Comparison of ENCODE assay signal across 22 mouse cellular contexts in the genomic region with DNA sequence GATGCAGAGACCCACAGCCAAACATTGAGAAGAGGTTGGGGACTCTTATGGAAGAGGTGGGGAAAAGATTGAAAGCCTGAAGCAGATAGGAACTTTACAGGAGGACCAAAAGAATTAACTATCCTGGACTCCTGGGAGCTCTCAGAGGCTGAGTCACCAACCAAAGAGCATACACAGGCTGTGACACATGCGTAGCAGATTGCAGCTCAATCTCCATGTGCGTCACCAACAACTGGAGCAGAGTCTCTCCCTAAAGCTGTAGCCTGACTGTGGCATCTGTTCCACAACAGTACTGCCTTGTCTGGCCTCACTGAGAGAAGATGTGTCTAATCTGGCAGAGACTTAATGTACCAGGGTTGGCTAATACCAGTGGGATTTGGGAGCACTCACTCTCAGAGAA.
DNase-seq lines count a peak whose midpoint lies in the region; ATAC-seq lines count a peak whose summit lies in the region.
"Had no signal": no experiment of that assay in that cellular context is flagged by ENCODE, and none has a peak within 500 bp of the region (broad histone marks: within the 10 kb centered on the region; RNA-seq: fewer than 3 reads in every experiment).

No protein-coding gene starts in this region.

- no peak overlapping the region for H3K4me3 ChIP-seq in midbrain, embryonic 14.5 days (replicated peaks; ENCODE audit: low read depth, low read length)
- H3K4me3 ChIP-seq: heart, adult 2 months; hindbrain, embryonic 12.5 days; hindbrain, embryonic 15.5 days had no signal

- no peak for DNase-seq in frontal cortex, postnatal 10 days (ENCODE audit: low spot score in 2 of 2)
- peak; percentile 21 for DNase-seq in right cerebral cortex, adult 18-20 months
- DNase-seq in right cerebral cortex, postnatal 4 days = no peak
- DNase-seq in skeletal muscle tissue, adult 2 months (ENCODE audit: low read depth, low spot score) = peak; percentile 3
- no peak for DNase-seq in midbrain, embryonic 14.5 days
- DNase-seq: adrenal gland, adult 2 months; adrenal gland, postnatal 14 days; B cell, adult 2 months; cerebellum, adult 11-12 months; cerebellum, adult 9-10 months; cerebellum, postnatal 14 days; forebrain, postnatal 0 days; gastrocnemius, postnatal 10 days; gastrocnemius, postnatal 36 days; heart, adult 2 months had no signal

- H3K27me3 ChIP-seq in midbrain, embryonic 14.5 days (ENCODE audit: control insufficient read depth, insufficient read depth, low read length) = no peaks in the 10 kb centered on the region
- H3K27me3 ChIP-seq: CH12.LX; hindbrain, embryonic 12.5 days; hindbrain, embryonic 15.5 days had no signal

- no peaks in the 10 kb centered on the region for H3K36me3 ChIP-seq in midbrain, embryonic 14.5 days (ENCODE audit: control insufficient read depth, insufficient read depth, low read length)
- H3K36me3 ChIP-seq: G1E; hindbrain, embryonic 12.5 days; hindbrain, embryonic 15.5 days had no signal

- WGBS in midbrain, embryonic 14.5 days = 93% methylated on average over 2 of the region's 2 CpGs

- H3K4me1 ChIP-seq in midbrain, embryonic 14.5 days (ENCODE audit: control insufficient read depth, insufficient read depth, low read length) = no peaks in the 10 kb centered on the region
- H3K4me1 ChIP-seq: hindbrain, embryonic 12.5 days; hindbrain, embryonic 15.5 days had no signal

- H3K9me3 ChIP-seq in midbrain, embryonic 14.5 days (ENCODE audit: control insufficient read depth, low read length) = no peaks in the 10 kb centered on the region
- H3K9me3 ChIP-seq: G1E; hindbrain, embryonic 12.5 days; hindbrain, embryonic 15.5 days had no signal

- no peak overlapping the region for H3K4me2 ChIP-seq in midbrain, embryonic 14.5 days (ENCODE audit: low read length)
- H3K4me2 ChIP-seq: heart, embryonic 11.5 days; hindbrain, embryonic 12.5 days; hindbrain, embryonic 15.5 days had no signal

- H3K27ac ChIP-seq in midbrain, embryonic 14.5 days (replicated peaks; ENCODE audit: low read depth, low read length) = no peak overlapping the region
- H3K27ac ChIP-seq: heart, adult 2 months; hindbrain, embryonic 12.5 days; hindbrain, embryonic 15.5 days had no signal

- H3K9ac ChIP-seq in midbrain, embryonic 14.5 days (replicated peaks; ENCODE audit: low read length) = no peak overlapping the region
- H3K9ac ChIP-seq: forebrain, postnatal 0 days; hindbrain, embryonic 12.5 days; hindbrain, embryonic 15.5 days had no signal

- peak; percentile 85 for ATAC-seq in frontal cortex, adult (ENCODE audit: low TSS enrichment)
- no peak for ATAC-seq in midbrain, embryonic 14.5 days (ENCODE audit: low FRiP score, low TSS enrichment)
- ATAC-seq: forebrain, embryonic 14.5 days; forebrain, postnatal 0 days had no signal

Comparison
In these comparisons a context has a peak if more than half of its experiments do, and no peak if none do; other contexts are left out.
1. DNase-seq: peak in right cerebral cortex, adult 18-20 months (single experiment) and skeletal muscle tissue, adult 2 months (single experiment); none in frontal cortex, postnatal 10 days (0 of 2), right cerebral cortex, postnatal 4 days (single experiment) and midbrain, embryonic 14.5 days (single experiment).